ENCODE assay signal across 25 mouse cellular contexts in the genomic region with DNA sequence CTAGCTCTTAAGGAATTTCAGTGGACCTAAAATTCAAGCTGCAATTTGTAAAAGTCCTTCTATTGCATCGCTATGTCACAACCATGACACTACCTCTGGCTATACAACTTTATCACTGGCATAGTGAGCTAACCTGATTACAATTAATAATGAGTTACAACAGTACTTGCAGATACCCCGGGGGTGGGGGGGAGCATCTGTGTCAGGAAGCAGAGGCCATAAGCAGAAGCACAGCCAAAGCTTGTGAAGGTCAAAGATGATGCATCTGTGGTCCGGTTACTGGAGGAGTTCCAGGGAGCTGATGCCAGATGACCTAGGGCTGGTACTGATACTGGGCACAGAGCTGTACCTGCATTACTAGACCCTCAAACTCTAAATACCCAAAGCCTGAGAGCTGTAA.
DNase-seq lines count a peak whose midpoint lies in the region; ATAC-seq and TF ChIP-seq lines count a peak whose summit lies in the region.
"Had no signal": no experiment of that assay in that cellular context is flagged by ENCODE, and none has a peak within 500 bp of the region (broad histone marks: within the 10 kb centered on the region; RNA-seq: fewer than 3 reads in every experiment).

No protein-coding gene starts in this region.

- no peak overlapping the region for H3K9ac ChIP-seq in hindbrain, embryonic 16.5 days (ENCODE audit: low read depth, low read length)
- no peak overlapping the region for H3K9ac ChIP-seq in hindbrain, postnatal 0 days (replicated peaks; ENCODE audit: low read length)
- H3K9ac ChIP-seq: embryonic facial prominence, embryonic 13.5 days; forebrain, postnatal 0 days; hindbrain, embryonic 15.5 days; limb, embryonic 13.5 days; liver, embryonic 13.5 days; midbrain, embryonic 12.5 days; neural tube, embryonic 15.5 days had no signal

- H3K4me1 ChIP-seq in hindbrain, embryonic 16.5 days (ENCODE audit: control insufficient read depth, insufficient read depth, low read depth, low read length): no peaks in the 10 kb centered on the region
- H3K4me1 ChIP-seq in hindbrain, postnatal 0 days (ENCODE audit: insufficient read depth, low read length): no peaks in the 10 kb centered on the region
- H3K4me1 ChIP-seq: embryonic facial prominence, embryonic 13.5 days; heart, embryonic 10.5 days; hindbrain, embryonic 15.5 days; limb, embryonic 13.5 days; liver, embryonic 13.5 days; midbrain, embryonic 12.5 days; neural tube, embryonic 15.5 days had no signal

- no peak for TF ChIP-seq CTCF in hindbrain, postnatal 0 days (IDR thresholded peaks at IDR 0.05; ENCODE audit: low read depth)

- no peak for DNase-seq in hindbrain, postnatal 0 days (ENCODE audit: low spot score)
- peak; percentile 10 for DNase-seq in adrenal gland, postnatal 25 days
- DNase-seq in cerebellum, adult 8-10 months: peak; percentile 2
- peak; percentile 5 for DNase-seq in gonadal fat pad, adult 2 months (ENCODE audit: low read depth)
- no peak for DNase-seq in left cerebral cortex, postnatal 36 days (ENCODE audit: low spot score in 2 of 2)
- no peak for DNase-seq in right cerebral cortex, postnatal 4 days
- DNase-seq: embryo, embryonic 11 days; forebrain, postnatal 0 days; gastrocnemius, postnatal 25 days; kidney, adult 9 months; kidney, postnatal 14 days; liver, embryonic 13.5 days; lung, adult 2 months; right cerebral cortex, adult 18-20 months; spleen, adult 18-20 months had no signal

- H3K4me3 ChIP-seq in hindbrain, embryonic 16.5 days (ENCODE audit: low read length): no peak overlapping the region
- no peak overlapping the region for H3K4me3 ChIP-seq in hindbrain, postnatal 0 days (ENCODE audit: low read length)
- H3K4me3 ChIP-seq: embryonic facial prominence, embryonic 13.5 days; erythroblast, embryonic 14.5 days; heart, embryonic 10.5 days; hindbrain, embryonic 15.5 days; layer of hippocampus, adult 2 months; limb, embryonic 13.5 days; liver, embryonic 13.5 days; midbrain, embryonic 12.5 days; neural tube, embryonic 15.5 days had no signal

- ATAC-seq in hindbrain, embryonic 16.5 days: 0 out of 2 replicates have a peak, but pooled peaks have one; percentile 24
- ATAC-seq in hindbrain, postnatal 0 days: no peak
- ATAC-seq: forebrain, postnatal 0 days; intestine, embryonic 16.5 days had no signal

- WGBS in hindbrain, embryonic 16.5 days: 65% methylated on average over 3 of the region's 3 CpGs
- WGBS in hindbrain, postnatal 0 days: 68% methylated on average over 3 of the region's 3 CpGs

- intact Hi-C loops in left cerebral cortex, postnatal 36 days (cut with DNase I): no loop called here

- H3K4me2 ChIP-seq in hindbrain, embryonic 16.5 days (ENCODE audit: low read length): no peak overlapping the region
- no peak overlapping the region for H3K4me2 ChIP-seq in hindbrain, postnatal 0 days (ENCODE audit: low read depth, low read length)
- H3K4me2 ChIP-seq: embryonic facial prominence, embryonic 13.5 days; hindbrain, embryonic 15.5 days; limb, embryonic 13.5 days; liver, embryonic 13.5 days; midbrain, embryonic 12.5 days; neural tube, embryonic 15.5 days had no signal

- no peak overlapping the region for H3K27ac ChIP-seq in hindbrain, embryonic 16.5 days (ENCODE audit: low read depth, low read length)
- no peak overlapping the region for H3K27ac ChIP-seq in hindbrain, postnatal 0 days
- H3K27ac ChIP-seq: embryonic facial prominence, embryonic 13.5 days; heart, embryonic 10.5 days; hindbrain, embryonic 15.5 days; layer of hippocampus, adult 2 months; limb, embryonic 13.5 days; liver, embryonic 13.5 days; midbrain, embryonic 12.5 days; neural tube, embryonic 15.5 days had no signal

- H3K9me3 ChIP-seq in hindbrain, embryonic 16.5 days (ENCODE audit: control insufficient read depth, low read length): no peaks in the 10 kb centered on the region
- H3K9me3 ChIP-seq in hindbrain, postnatal 0 days (ENCODE audit: low read length): no peaks in the 10 kb centered on the region
- H3K9me3 ChIP-seq: embryonic facial prominence, embryonic 13.5 days; heart, embryonic 10.5 days; hindbrain, embryonic 15.5 days; limb, embryonic 13.5 days; liver, embryonic 13.5 days; midbrain, embryonic 12.5 days; neural tube, embryonic 15.5 days had no signal

- H3K27me3 ChIP-seq in hindbrain, embryonic 16.5 days (replicated peaks; ENCODE audit: control insufficient read depth, insufficient read depth, low read length): no peaks in the 10 kb centered on the region
- H3K27me3 ChIP-seq in hindbrain, postnatal 0 days (ENCODE audit: insufficient read depth, low read length): no peaks in the 10 kb centered on the region
- H3K27me3 ChIP-seq: embryonic facial prominence, embryonic 13.5 days; hindbrain, embryonic 15.5 days; limb, embryonic 13.5 days; liver, embryonic 13.5 days; midbrain, embryonic 12.5 days; neural tube, embryonic 15.5 days had no signal

- H3K36me3 ChIP-seq in hindbrain, embryonic 16.5 days (ENCODE audit: control insufficient read depth, insufficient read depth, low read length): no peaks in the 10 kb centered on the region
- no peaks in the 10 kb centered on the region for H3K36me3 ChIP-seq in hindbrain, postnatal 0 days (ENCODE audit: insufficient read depth, low read length)
- H3K36me3 ChIP-seq: embryonic facial prominence, embryonic 13.5 days; heart, embryonic 10.5 days; hindbrain, embryonic 15.5 days; limb, embryonic 13.5 days; liver, embryonic 13.5 days; midbrain, embryonic 12.5 days; neural tube, embryonic 15.5 days had no signal

Comparison
In these comparisons a context has a peak if more than half of its experiments do, and no peak if none do; other contexts are left out.
1. DNase-seq: peak in adrenal gland, postnatal 25 days (single experiment), cerebellum, adult 8-10 months (single experiment) and gonadal fat pad, adult 2 months (single experiment); none in hindbrain, postnatal 0 days (single experiment), left cerebral cortex, postnatal 36 days (0 of 2) and right cerebral cortex, postnatal 4 days (single experiment).